Mouse (Mus musculus) forebrain, embryonic 16.5 days (tissue): ENCODE data around the gene Pard3b. TPM values are rescaled to one million over a fixed set of nuclear protein-coding genes. Genes with fewer than 3 reads are reported as not detected.
A peak's percentile ranks its signal among the peaks of the same experiment; 100 is the strongest.

Source experiments
- ATAC-seq: fragments of 200-750 bp; cut with Nextera tagmentation; 2 replicates; pipeline ENCODE4 v1.8.0; 2017; ENCODE audit warnings: mild to moderate bottlenecking, moderate library complexity
- H3K27ac ChIP-seq: fragments of 300-500 bp; sonication (generic); 2 replicates; pipeline ENCODE4 v1.5.1; 2014; ENCODE audit warnings: low read length, control low read depth
- H3K27me3 ChIP-seq: fragments of 300-500 bp; sonication (generic); replicated peaks from 2 replicates; pipeline ENCODE4 v1.6.1; 2014; ENCODE audit warnings: low read length; ENCODE audit not compliant: control insufficient read depth, insufficient read depth
- H3K36me3 ChIP-seq: fragments of 300-500 bp; sonication (generic); 2 replicates; pipeline ENCODE4 v1.6.1; 2014; ENCODE audit not compliant: control insufficient read depth, insufficient read depth
- H3K4me1 ChIP-seq: fragments of 300-500 bp; sonication (generic); replicated peaks from 2 replicates; pipeline ENCODE4 v1.6.1; 2014; ENCODE audit warnings: low read length; ENCODE audit not compliant: control insufficient read depth, insufficient read depth
- H3K4me2 ChIP-seq: fragments of 300-500 bp; sonication (generic); 2 replicates; pipeline ENCODE4 v1.6.1; 2014; ENCODE audit warnings: mild to moderate bottlenecking, low read length, control low read depth
- H3K4me3 ChIP-seq: fragments of 300-500 bp; sonication (generic); replicated peaks from 2 replicates; pipeline ENCODE4 v1.5.1; 2014; ENCODE audit warnings: mild to moderate bottlenecking, low read length, control low read depth
- H3K9ac ChIP-seq: fragments of 300-500 bp; sonication (generic); replicated peaks from 2 replicates; pipeline ENCODE4 v1.6.1; 2014; ENCODE audit warnings: low read depth, low read length, control low read depth
- H3K9me3 ChIP-seq: fragments of 300-500 bp; sonication (generic); 2 replicates; pipeline ENCODE4 v1.6.1; 2016; ENCODE audit warnings: low read length; ENCODE audit not compliant: control insufficient read depth
- WGBS: fragments of 180-500 bp; shearing (Covaris S2); extraction: QIAGEN DNeasy Blood & Tissue Kit; methylation state at CpG from one replicate; pipeline ENCODE4 v1.1.7; 2014; 5-methylcytosine and 5-hydroxymethylcytosine counted together
- polyA plus RNA-seq: library from polyadenylated mRNA; unstranded; fragments of >200 nt; fragmentation: Nextera tagmentation; extraction: Ambion mirVana; gene quantifications from 2 replicates; pipeline ENCODE4 v1.2.1, GENCODE M21; 2015

Gene Pard3b
- polyA plus RNA-seq, 1 experiment from 2014 or later = 6.3 TPM

DNA sequence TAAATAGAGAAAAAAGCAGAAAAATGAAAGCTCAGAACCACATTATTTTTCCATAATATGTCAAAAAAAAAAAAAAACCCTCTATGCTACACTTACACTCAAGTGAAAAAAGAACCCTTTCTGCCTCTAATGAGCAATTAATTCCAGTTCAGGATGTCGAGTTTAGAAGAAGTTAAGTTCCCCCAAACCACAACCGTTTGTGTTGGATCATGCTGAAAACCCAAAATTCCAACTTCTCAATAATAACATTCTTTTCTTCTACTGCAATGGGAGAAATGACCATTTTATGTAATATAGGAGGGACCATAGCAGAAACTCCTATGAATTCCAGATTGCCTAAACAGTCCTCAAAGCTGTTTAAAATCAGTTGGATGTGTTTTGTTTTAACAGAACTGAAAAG, 911.9 kb downstream of the Pard3b start:
- no peaks in the 10 kb centered on the region for H3K36me3 ChIP-seq
- H3K4me2 ChIP-seq = no peak overlapping the region
- 37% methylated on average over 2 of the region's 2 CpGs for WGBS
- H3K27ac ChIP-seq = no peak overlapping the region
- H3K9me3 ChIP-seq = no peaks in the 10 kb centered on the region
- no peak for ATAC-seq
- H3K4me3 ChIP-seq = no peak overlapping the region
- H3K27me3 ChIP-seq = no peaks in the 10 kb centered on the region
- no peak overlapping the region for H3K9ac ChIP-seq
- H3K4me1 ChIP-seq = no peaks in the 10 kb centered on the region

DNA sequence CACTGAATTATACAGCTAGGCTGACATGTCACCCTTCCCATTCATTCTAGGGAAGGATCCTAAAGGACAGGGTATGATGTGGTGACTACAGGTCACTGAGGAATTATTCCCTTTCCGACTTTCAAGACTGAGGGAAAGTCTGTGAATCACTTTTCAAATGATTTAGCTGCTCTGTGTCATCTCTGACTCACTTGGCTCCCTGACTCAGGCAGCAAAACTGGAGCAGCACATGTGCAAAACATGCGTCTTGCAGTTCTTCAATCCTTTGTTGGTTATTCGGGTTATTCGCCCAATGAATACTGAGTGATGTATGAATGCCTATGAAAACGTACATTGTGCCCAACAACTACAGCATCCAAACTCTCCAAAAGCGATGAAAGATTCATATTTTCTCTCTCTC, 912.9 kb downstream of the Pard3b start:
- Histone ChIP-seq H3K4me1 (no peaks in the 10 kb centered on the region), H3K36me3 (no peaks in the 10 kb centered on the region), H3K4me2 (no peak overlapping the region), H3K27ac (no peak overlapping the region), H3K4me3 (no peak overlapping the region), H3K27me3 (no peaks in the 10 kb centered on the region), H3K9me3 (no peaks in the 10 kb centered on the region), H3K9ac (no peak overlapping the region)
- 78% methylated on average over 6 of the region's 6 CpGs for WGBS
- ATAC-seq = no peak

DNA sequence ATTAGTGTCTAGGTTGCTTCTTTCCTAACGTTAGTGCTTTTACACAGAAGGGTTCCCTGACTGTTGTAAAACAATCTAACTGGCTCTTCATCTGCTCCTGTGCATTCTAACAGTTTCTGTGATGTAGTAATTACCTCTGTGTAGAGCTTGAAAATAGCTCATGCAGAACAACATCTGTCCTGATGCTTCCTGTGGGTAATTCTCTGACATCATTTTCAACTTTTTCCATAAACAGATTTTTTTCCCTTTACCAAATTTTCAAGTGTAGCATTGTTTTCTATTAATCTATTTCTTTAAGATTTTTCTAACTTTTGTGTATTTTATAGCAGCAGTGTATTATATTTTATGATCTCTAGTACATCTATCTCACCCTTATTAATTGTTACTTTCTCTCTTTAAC, 917.2 kb downstream of the Pard3b start:
- Histone ChIP-seq H3K4me1 (no peaks in the 10 kb centered on the region), H3K9ac (no peak overlapping the region), H3K4me2 (no peak overlapping the region), H3K9me3 (peaks cover 4% of the 10 kb centered on the region; the same call in 1 of the 2 replicates), H3K4me3 (no peak overlapping the region), H3K27ac (no peak overlapping the region), H3K36me3 (no peaks in the 10 kb centered on the region), H3K27me3 (no peaks in the 10 kb centered on the region)
- 29% methylated on average over 1 of the region's 1 CpGs for WGBS
- ATAC-seq = no peak

GRCm38 (mm10) chr1:62562987-62563386, 924.4 kb downstream of the Pard3b start:
- WGBS = 46% methylated on average over 7 of the region's 7 CpGs
- Histone ChIP-seq H3K27ac (0 out of 2 replicates have a peak overlapping the region, but pooled peaks have one; percentile 1), H3K4me3 (no peak overlapping the region), H3K36me3 (no peaks in the 10 kb centered on the region), H3K4me2 (no peak overlapping the region), H3K27me3 (no peaks in the 10 kb centered on the region), H3K4me1 (peaks cover 19% of the 10 kb centered on the region), H3K9ac (no peak overlapping the region), H3K9me3 (peaks cover 4% of the 10 kb centered on the region; the same call in 1 of the 2 replicates)
- ATAC-seq = peak; percentile 47; the same call in 1 of the 2 replicates

- peak overlapping the region; percentile 78; the same call in 1 of the 2 replicates for H3K27ac ChIP-seq
- 14% methylated on average over 13 of the region's 13 CpGs for WGBS
These were observed 925.9 kb downstream of the Pard3b start for GRCm38 (mm10) chr1:62564245-62565119.

DNA sequence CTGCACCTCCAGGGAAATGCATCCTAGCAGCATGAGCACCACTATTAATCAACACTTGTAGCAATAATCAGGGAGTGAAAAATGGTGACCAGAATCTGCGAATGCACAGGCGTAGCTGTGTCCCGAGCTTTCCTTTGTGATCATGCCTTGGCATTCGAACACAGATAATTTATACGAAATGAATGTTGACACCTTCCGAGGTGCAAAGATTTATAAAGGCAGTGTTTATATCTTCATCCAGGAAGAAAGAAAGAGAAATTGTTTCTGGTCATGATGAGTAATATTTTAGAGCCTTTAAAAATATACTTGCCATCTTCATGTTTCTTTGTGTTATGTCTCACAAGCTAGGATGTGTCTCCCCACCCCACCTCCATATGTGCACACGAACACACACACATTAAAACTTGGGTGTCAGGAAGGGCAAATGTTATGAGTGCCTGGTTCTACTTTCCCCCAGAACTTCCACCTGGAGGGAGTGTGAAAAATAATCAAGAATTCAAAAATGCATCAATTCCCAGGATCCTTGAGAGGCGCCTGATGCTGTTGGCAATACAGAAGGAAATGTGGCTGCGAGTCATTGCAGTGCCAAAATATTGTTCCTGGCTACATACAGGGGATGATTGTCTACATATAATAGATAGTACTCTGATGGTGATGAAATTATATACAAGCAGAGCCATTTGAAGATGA, 926.6 kb downstream of the Pard3b start:
- 0 out of 2 replicates have a peak overlapping the region, but pooled peaks have one; percentile 1 for H3K9ac ChIP-seq
- H3K4me2 ChIP-seq = peak overlapping the region; percentile 22; the same call in 1 of the 2 replicates
- H3K9me3 ChIP-seq = no peaks in the 10 kb centered on the region
- H3K27me3 ChIP-seq = no peaks in the 10 kb centered on the region
- H3K4me3 ChIP-seq = no peak overlapping the region
- H3K36me3 ChIP-seq = no peaks in the 10 kb centered on the region
- WGBS = 38% methylated on average over 9 of the region's 9 CpGs
- H3K27ac ChIP-seq = peak overlapping the region; percentile 78
- peak; percentile 45; the same call in 1 of the 2 replicates for ATAC-seq
- H3K4me1 ChIP-seq = peaks cover 19% of the 10 kb centered on the region

More at GRCm38 (mm10) chr1:62564245-62565119, 925.9 kb downstream of the Pard3b start:
- Histone ChIP-seq H3K4me2 (peak overlapping the region; percentile 22; the same call in 1 of the 2 replicates), H3K36me3 (no peaks in the 10 kb centered on the region), H3K9me3 (peaks cover 1% of the 10 kb centered on the region; the same call in 1 of the 2 replicates), H3K4me1 (peaks cover 19% of the 10 kb centered on the region), H3K9ac (0 out of 2 replicates have a peak overlapping the region, but pooled peaks have one; percentile 1), H3K27me3 (no peaks in the 10 kb centered on the region), H3K4me3 (no peak overlapping the region)
- ATAC-seq = peak; percentile 32

DNA sequence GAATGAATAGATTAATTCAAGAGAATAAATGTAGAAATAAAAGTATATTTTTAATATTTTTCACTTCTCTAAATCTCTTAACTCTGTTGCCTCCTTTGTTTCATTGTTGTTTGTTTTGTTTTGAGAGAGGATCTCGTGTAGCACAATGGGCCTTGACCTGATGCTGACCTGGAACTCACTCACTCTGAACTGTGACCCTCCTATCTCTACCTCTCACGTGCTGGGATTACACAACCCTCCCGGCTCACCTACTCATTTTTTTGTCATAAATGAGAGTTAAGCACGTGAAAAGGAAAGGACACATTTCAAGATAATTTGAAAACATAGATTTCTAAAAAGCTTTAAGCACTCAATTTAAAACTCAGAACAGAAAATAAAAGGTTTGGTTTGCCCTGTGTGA, 928.0 kb downstream of the Pard3b start:
- H3K27me3 ChIP-seq = no peaks in the 10 kb centered on the region
- H3K9ac ChIP-seq = no peak overlapping the region
- no peak for ATAC-seq
- H3K9me3 ChIP-seq = no peaks in the 10 kb centered on the region
- H3K36me3 ChIP-seq = no peaks in the 10 kb centered on the region
- no peak overlapping the region for H3K4me3 ChIP-seq
- 33% methylated on average over 4 of the region's 4 CpGs for WGBS
- no peak overlapping the region for H3K27ac ChIP-seq
- no peak overlapping the region for H3K4me2 ChIP-seq
- peaks cover 19% of the 10 kb centered on the region for H3K4me1 ChIP-seq

- H3K27ac ChIP-seq = peak overlapping the region; percentile 6; the same call in 1 of the 2 replicates
- no peak overlapping the region for H3K4me3 ChIP-seq
- H3K4me2 ChIP-seq = no peak overlapping the region
- WGBS = 47% methylated on average over 3 of the region's 3 CpGs
- peak; percentile 91 for ATAC-seq
- no peaks in the 10 kb centered on the region for H3K36me3 ChIP-seq
- no peaks in the 10 kb centered on the region for H3K27me3 ChIP-seq
- no peak overlapping the region for H3K9ac ChIP-seq
- H3K4me1 ChIP-seq = peaks cover 12% of the 10 kb centered on the region
- no peaks in the 10 kb centered on the region for H3K9me3 ChIP-seq
These were observed 938.4 kb downstream of the Pard3b start for GRCm38 (mm10) chr1:62576939-62577590.
